Mouse (Mus musculus) limb, embryonic 14.5 days (tissue): ENCODE data around the gene Ogfod2. TPM values are rescaled to one million over a fixed set of nuclear protein-coding genes. Genes with fewer than 3 reads are reported as not detected.

Experiments
- ATAC-seq: fragments of 200-750 bp; cut with Nextera tagmentation; 2 replicates; pipeline ENCODE4 v1.8.0; 2017; ENCODE audit warnings: low read depth, moderate number of reproducible peaks, moderate TSS enrichment; ENCODE audit not compliant: low FRiP score
- DNase-seq: peaks from one replicate; pipeline ENCODE4 v3.0.0-alpha.2; 2015; ENCODE audit warnings: low spot score
- H3K27ac ChIP-seq: fragments of 300-500 bp; sonication (generic); replicated peaks from 2 replicates; pipeline ENCODE4 v1.5.1; 2014; ENCODE audit warnings: low read depth, mild to moderate bottlenecking, low read length, moderate library complexity, mixed read lengths
- H3K27me3 ChIP-seq: fragments of 300-500 bp; sonication (generic); 2 replicates; pipeline ENCODE4 v1.6.1; 2014; ENCODE audit warnings: low read length, mixed read lengths; ENCODE audit not compliant: control insufficient read depth, insufficient read depth
- H3K36me3 ChIP-seq: fragments of 300-500 bp; sonication (generic); 2 replicates; pipeline ENCODE4 v1.6.1; 2014; ENCODE audit warnings: mild to moderate bottlenecking, low read length, moderate library complexity, mixed read lengths; ENCODE audit not compliant: control insufficient read depth, insufficient read depth
- H3K4me1 ChIP-seq: fragments of 300-500 bp; sonication (generic); 2 replicates; pipeline ENCODE4 v1.6.1; 2014; ENCODE audit warnings: antibody characterized with exemption, low read length, mixed read lengths; ENCODE audit not compliant: control insufficient read depth, insufficient read depth
- H3K4me2 ChIP-seq: fragments of 300-500 bp; sonication (generic); replicated peaks from 2 replicates; pipeline ENCODE4 v1.6.1; 2014; ENCODE audit warnings: low read depth, mild to moderate bottlenecking, low read length, moderate library complexity; ENCODE audit not compliant: severe bottlenecking
- H3K4me3 ChIP-seq: fragments of 300-500 bp; sonication (generic); replicated peaks from 2 replicates; pipeline ENCODE4 v1.5.1; 2014; ENCODE audit warnings: low read length
- H3K9ac ChIP-seq: fragments of 300-500 bp; sonication (generic); 2 replicates; pipeline ENCODE4 v1.6.1; 2014; ENCODE audit warnings: mild to moderate bottlenecking, low read depth, low read length, moderate library complexity; ENCODE audit not compliant: severe bottlenecking
- H3K9me3 ChIP-seq: fragments of 300-500 bp; sonication (generic); 2 replicates; pipeline ENCODE4 v1.6.1; 2016; ENCODE audit warnings: low read length; ENCODE audit not compliant: control insufficient read depth
- POLR2A ChIP-seq: fragments of 200-500 bp; IDR thresholded peaks from 2 replicates; pipeline ENCODE4 v1.8.0; 2012; ENCODE audit warnings: inconsistent platforms, mild to moderate bottlenecking, moderate library complexity, borderline replicate concordance; ENCODE audit not compliant: insufficient read depth, insufficient read length; ENCODE audit errors: extremely low read depth
- WGBS: fragments of 180-500 bp; shearing (Covaris S2); extraction: QIAGEN DNeasy Blood & Tissue Kit; methylation state at CpG from one replicate; pipeline ENCODE4 v1.1.7; 2014; 5-methylcytosine and 5-hydroxymethylcytosine counted together
- polyA plus RNA-seq, 2 experiments: library from polyadenylated mRNA; depleted of rRNA in 1 of 2; stranded (reverse) in 1 of 2; unstranded in 1 of 2; fragments of >200 nt; fragmentation: Nextera tagmentation in 1 of 2; extraction: Ambion mirVana in 1 of 2; gene quantifications; 2 replicates each; pipeline versions ENCODE4 v1.2.1 to v1.2.3; 2012 to 2014

Gene Ogfod2
- polyA plus RNA-seq, 2 experiments, result 14.2 to 26.5 TPM

GRCm38 (mm10) chr5:124155943-124156342 lies 43.8 kb downstream of the Ogfod2 start:
- H3K4me3 ChIP-seq, result no peak overlapping the region
- no peak for TF ChIP-seq POLR2A
- no peak overlapping the region for H3K27ac ChIP-seq
- WGBS, result 79% methylated on average over 5 of the region's 5 CpGs
- no peak overlapping the region for H3K4me2 ChIP-seq
- DNase-seq (no peak), ATAC-seq (no peak)
- peaks cover 6% of the 10 kb centered on the region for H3K4me1 ChIP-seq
- no peak overlapping the region for H3K9ac ChIP-seq
- no peaks in the 10 kb centered on the region for H3K27me3 ChIP-seq
- no peaks in the 10 kb centered on the region for H3K9me3 ChIP-seq
- H3K36me3 ChIP-seq, result 0 out of 2 replicates have a peak, but pooled peaks cover under 1% of the 10 kb centered on the region

- Histone ChIP-seq H3K27me3 (no peaks in the 10 kb centered on the region), H3K4me2 (no peak overlapping the region), H3K36me3 (no peaks in the 10 kb centered on the region), H3K4me1 (peaks cover 12% of the 10 kb centered on the region), H3K9me3 (no peaks in the 10 kb centered on the region), H3K9ac (no peak overlapping the region), H3K4me3 (no peak overlapping the region), H3K27ac (no peak overlapping the region)
- no peak for ATAC-seq
- WGBS, result 68% methylated on average over 4 of the region's 4 CpGs
- DNase-seq, result no peak
- no peak for TF ChIP-seq POLR2A
These were observed 46.2 kb downstream of the Ogfod2 start for GRCm38 (mm10) chr5:124158305-124158704.

GRCm38 (mm10) chr5:124159453-124159852 lies 47.4 kb downstream of the Ogfod2 start:
- 15% methylated on average over 7 of the region's 7 CpGs for WGBS
- ATAC-seq (no peak), DNase-seq (no peak)

GRCm38 (mm10) chr5:124161831-124162230 lies 49.7 kb downstream of the Ogfod2 start:
- Histone ChIP-seq H3K27ac (no peak overlapping the region), H3K4me2 (no peak overlapping the region), H3K9ac (no peak overlapping the region), H3K4me1 (peaks cover 46% of the 10 kb centered on the region), H3K4me3 (no peak overlapping the region), H3K9me3 (no peaks in the 10 kb centered on the region), H3K27me3 (no peaks in the 10 kb centered on the region), H3K36me3 (no peaks in the 10 kb centered on the region)
- DNase-seq, result no peak
- WGBS, result 50% methylated on average over 10 of the region's 10 CpGs
- TF ChIP-seq POLR2A, result no peak
- no peak for ATAC-seq

More at GRCm38 (mm10) chr5:124159453-124159852, 47.4 kb downstream of the Ogfod2 start:
- H3K4me1 ChIP-seq, result peaks cover 24% of the 10 kb centered on the region
- no peaks in the 10 kb centered on the region for H3K27me3 ChIP-seq
- no peak overlapping the region for H3K4me2 ChIP-seq
- TF ChIP-seq POLR2A, result no peak
- H3K4me3 ChIP-seq, result no peak overlapping the region
- H3K36me3 ChIP-seq, result no peaks in the 10 kb centered on the region
- H3K9ac ChIP-seq, result no peak overlapping the region
- H3K9me3 ChIP-seq, result no peaks in the 10 kb centered on the region
- no peak overlapping the region for H3K27ac ChIP-seq

GRCm38 (mm10) chr5:124162577-124162976 lies 50.5 kb downstream of the Ogfod2 start:
- Histone ChIP-seq H3K4me2 (no peak overlapping the region), H3K9ac (no peak overlapping the region), H3K9me3 (no peaks in the 10 kb centered on the region), H3K27ac (no peak overlapping the region), H3K4me3 (no peak overlapping the region), H3K4me1 (peaks cover 54% of the 10 kb centered on the region), H3K27me3 (no peaks in the 10 kb centered on the region), H3K36me3 (no peaks in the 10 kb centered on the region)
- 55% methylated on average over 5 of the region's 5 CpGs for WGBS
- DNase-seq, result peak; percentile 75
- TF ChIP-seq POLR2A, result no peak
- ATAC-seq, result no peak

- DNase-seq, result no peak
- ATAC-seq, result no peak
- Histone ChIP-seq H3K27me3 (no peaks in the 10 kb centered on the region), H3K9me3 (no peaks in the 10 kb centered on the region), H3K4me2 (no peak overlapping the region), H3K27ac (no peak overlapping the region), H3K4me1 (peaks cover 54% of the 10 kb centered on the region), H3K36me3 (no peaks in the 10 kb centered on the region), H3K9ac (no peak overlapping the region), H3K4me3 (no peak overlapping the region)
- TF ChIP-seq POLR2A, result no peak
- 40% methylated on average over 11 of the region's 11 CpGs for WGBS
These were observed 51.3 kb downstream of the Ogfod2 start for GRCm38 (mm10) chr5:124163445-124163844.

Other genes starting within 250 kb of the Ogfod2 start
- gene Hcar2, start 246.8 kb upstream of the Ogfod2 start, polyA plus RNA-seq (2012; rRNA removed), result 1.8 and 2.5 TPM in 2 replicates
- 2.4 and 4.2 TPM in 2 replicates for gene Hcar2, start 246.8 kb upstream of the Ogfod2 start, polyA plus RNA-seq (2014; fragmentation: Nextera tagmentation; extraction: Ambion mirVana)
- gene Hcar1, start 232.3 kb upstream of the Ogfod2 start, polyA plus RNA-seq (2012; rRNA removed), result 0.52 and 0.72 TPM in 2 replicates
- gene Hcar1, start 232.3 kb upstream of the Ogfod2 start, polyA plus RNA-seq (2014; fragmentation: Nextera tagmentation; extraction: Ambion mirVana), result 0.21 and 0.30 TPM in 2 replicates
- gene Denr, start 205.1 kb upstream of the Ogfod2 start, polyA plus RNA-seq (2012; rRNA removed), result 33.1 and 64.5 TPM in 2 replicates
- 121 and 126 TPM in 2 replicates for gene Denr, start 205.1 kb upstream of the Ogfod2 start, polyA plus RNA-seq (2014; fragmentation: Nextera tagmentation; extraction: Ambion mirVana)
- 0.90 and 2.1 TPM in 2 replicates for gene Gm43518, start 184.9 kb upstream of the Ogfod2 start, polyA plus RNA-seq (2012; rRNA removed)
- gene Gm43518, start 184.9 kb upstream of the Ogfod2 start, polyA plus RNA-seq (2014; fragmentation: Nextera tagmentation; extraction: Ambion mirVana), result 2.2 and 2.4 TPM in 2 replicates
- 9.2 and 9.5 TPM in 2 replicates for gene Ccdc62, start 181.6 kb upstream of the Ogfod2 start, polyA plus RNA-seq (2012; rRNA removed)
- gene Ccdc62, start 181.6 kb upstream of the Ogfod2 start, polyA plus RNA-seq (2014; fragmentation: Nextera tagmentation; extraction: Ambion mirVana), result 4.0 and 6.6 TPM in 2 replicates
- gene Hip1r, start 138.7 kb upstream of the Ogfod2 start, polyA plus RNA-seq (2012; rRNA removed), result 10.6 and 12.3 TPM in 2 replicates
- gene Hip1r, start 138.7 kb upstream of the Ogfod2 start, polyA plus RNA-seq (2014; fragmentation: Nextera tagmentation; extraction: Ambion mirVana), result 8.7 and 9.9 TPM in 2 replicates
- gene Vps37b, start 80.0 kb upstream of the Ogfod2 start, polyA plus RNA-seq (2012; rRNA removed), result 44.2 and 54.9 TPM in 2 replicates
- 29.3 and 34.4 TPM in 2 replicates for gene Vps37b, start 80.0 kb upstream of the Ogfod2 start, polyA plus RNA-seq (2014; fragmentation: Nextera tagmentation; extraction: Ambion mirVana)
- 2.6 and 3.8 TPM in 2 replicates for gene Abcb9, start 16.5 kb upstream of the Ogfod2 start, polyA plus RNA-seq (2012; rRNA removed)
- 2.2 and 3.4 TPM in 2 replicates for gene Abcb9, start 16.5 kb upstream of the Ogfod2 start, polyA plus RNA-seq (2014; fragmentation: Nextera tagmentation; extraction: Ambion mirVana)
- gene Arl6ip4, start 3.8 kb downstream of the Ogfod2 start, polyA plus RNA-seq (2012; rRNA removed), result 67.6 and 95.1 TPM in 2 replicates
- 88.3 and 94.9 TPM in 2 replicates for gene Arl6ip4, start 3.8 kb downstream of the Ogfod2 start, polyA plus RNA-seq (2014; fragmentation: Nextera tagmentation; extraction: Ambion mirVana)
- 37.1 and 49.5 TPM in 2 replicates for gene Pitpnm2, start 137.5 kb downstream of the Ogfod2 start, polyA plus RNA-seq (2012; rRNA removed)
- 8.2 and 10.0 TPM in 2 replicates for gene Pitpnm2, start 137.5 kb downstream of the Ogfod2 start, polyA plus RNA-seq (2014; fragmentation: Nextera tagmentation; extraction: Ambion mirVana)
- gene Mphosph9, start 215.7 kb downstream of the Ogfod2 start, polyA plus RNA-seq (2012; rRNA removed), result 10.2 and 11.0 TPM in 2 replicates
- gene Mphosph9, start 215.7 kb downstream of the Ogfod2 start, polyA plus RNA-seq (2014; fragmentation: Nextera tagmentation; extraction: Ambion mirVana), result 9.5 and 12.2 TPM in 2 replicates
- 11.8 and 12.3 TPM in 2 replicates for gene 2810006K23Rik, start 215.8 kb downstream of the Ogfod2 start, polyA plus RNA-seq (2012; rRNA removed)
- 9.7 and 10.4 TPM in 2 replicates for gene 2810006K23Rik, start 215.8 kb downstream of the Ogfod2 start, polyA plus RNA-seq (2014; fragmentation: Nextera tagmentation; extraction: Ambion mirVana)